Mouse (Mus musculus): ENCODE measurements around the gene Slco1c1.
"Not testable (repeated sequence)": the region's sequence is repeated elsewhere in the genome, so short reads cannot be mapped to it uniquely, and the experiment has no call there.

Slco1c1 gene

DNA sequence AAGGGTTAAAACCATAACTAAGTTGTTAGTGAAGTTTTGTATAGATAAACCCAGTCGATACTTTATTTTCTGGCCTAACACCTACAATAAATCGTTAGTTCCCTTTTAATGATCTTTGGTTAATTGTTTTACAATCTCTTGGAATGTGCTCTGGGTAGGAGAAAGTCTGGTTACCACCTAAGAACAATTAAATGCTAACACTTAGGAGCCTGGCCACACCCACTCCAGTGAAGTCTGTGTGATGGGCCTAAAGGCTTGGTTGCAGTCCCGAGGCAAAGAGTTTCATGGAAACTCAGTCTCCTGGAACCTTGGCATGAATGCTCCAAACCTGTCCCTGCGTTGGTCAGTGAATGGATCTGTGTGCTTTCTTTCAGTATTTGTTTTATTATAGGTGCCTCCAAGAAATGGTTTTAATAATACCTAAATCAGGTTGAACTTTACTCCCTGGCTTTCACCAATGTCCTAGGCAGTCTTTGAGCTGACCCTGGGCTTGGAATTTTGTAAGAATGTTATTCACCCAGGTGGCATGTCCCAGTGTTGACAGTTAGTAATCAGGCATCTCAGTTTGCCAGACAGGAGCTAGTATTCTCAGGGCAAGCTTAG is 66.5 kb downstream of the Slco1c1 start:
- not testable (repeated sequence) for DNase-seq

GRCm38 (mm10) chr6:141596081-141596480 is 71.9 kb downstream of the Slco1c1 start:
- no peak for DNase-seq

- no peak for DNase-seq
Observed at GRCm38 (mm10) chr6:141597037-141597436, 72.9 kb downstream of the Slco1c1 start.

- no peak for DNase-seq
Observed at GRCm38 (mm10) chr6:141600940-141601339, 76.8 kb downstream of the Slco1c1 start.

DNA sequence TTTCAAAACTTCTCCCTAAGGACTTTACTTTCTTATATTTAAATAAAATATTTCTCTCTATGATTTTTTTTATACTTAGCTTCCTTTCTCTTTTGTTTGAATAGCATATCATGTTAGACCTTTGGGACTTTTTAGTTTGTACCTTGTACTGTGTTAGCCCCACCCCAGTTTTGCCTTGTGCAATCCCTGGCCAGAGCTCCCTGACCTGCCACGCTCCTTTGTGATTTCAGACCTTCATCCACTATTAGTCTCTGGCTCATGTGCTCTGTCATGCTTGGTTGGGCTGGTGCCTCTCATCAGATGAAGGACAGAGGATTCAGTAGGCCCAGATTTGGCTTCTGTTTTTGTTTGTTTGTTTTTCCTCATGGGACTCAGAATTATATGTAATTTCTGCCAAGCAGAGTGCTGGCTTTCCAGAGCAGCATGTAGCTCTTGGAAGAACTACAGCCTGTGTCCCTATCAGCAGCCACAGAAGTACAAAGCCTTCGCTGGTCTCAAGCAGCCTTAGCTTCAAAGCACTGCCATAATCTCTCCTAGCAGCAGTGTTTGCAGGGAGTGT is 86.6 kb downstream of the Slco1c1 start:
- DNase-seq: no peak

DNA sequence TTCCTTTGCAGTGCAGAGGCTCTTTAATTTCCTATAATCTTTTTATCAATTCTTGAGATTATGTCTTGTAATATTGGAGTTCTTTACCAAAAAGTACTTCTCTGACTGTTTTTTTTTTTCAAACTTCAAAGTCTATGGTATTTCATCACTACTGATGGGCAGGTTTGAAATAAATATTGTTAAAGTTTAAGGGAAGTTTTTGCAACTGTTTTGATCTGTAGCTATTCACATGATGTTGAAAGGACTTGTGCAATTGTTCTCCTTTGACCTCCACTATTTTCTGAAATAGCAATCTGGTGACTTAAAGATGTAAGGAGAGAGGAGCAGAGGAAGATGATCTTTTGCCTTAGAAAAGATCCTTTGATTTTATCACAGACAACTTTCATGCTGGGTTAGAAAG is 89.8 kb downstream of the Slco1c1 start:
- DNase-seq: no peak

DNA sequence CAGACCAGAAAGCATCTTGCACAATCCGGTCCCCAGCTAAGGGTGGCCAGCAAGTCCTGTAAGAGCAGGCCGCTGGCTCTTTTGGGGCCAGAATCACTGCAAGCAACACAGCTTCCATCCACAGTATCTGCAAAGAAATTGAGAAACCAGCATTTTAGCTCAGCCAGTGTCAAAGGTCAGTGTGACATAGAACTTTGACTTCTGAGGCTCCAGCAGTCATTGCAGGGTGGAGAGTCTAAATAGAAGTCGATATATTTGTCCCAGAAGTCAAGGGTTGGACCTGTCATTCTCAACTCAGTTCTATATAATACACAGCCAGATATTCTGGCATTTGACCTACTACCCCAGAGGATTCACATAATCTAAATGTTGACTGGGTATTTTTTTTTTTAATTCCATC is 91.2 kb downstream of the Slco1c1 start:
- DNase-seq: no peak
